Mouse (Mus musculus): Measurements from ENCODE around the gene Stard3. TPM values are rescaled to one million over a fixed set of nuclear protein-coding genes. Genes with fewer than 3 reads are reported as not detected.

Stard3 gene
- polyA plus RNA-seq, 1 experiment from 2014 or later = 45.5 TPM

GRCm38 (mm10) chr11:98417074-98417473, 58.9 kb downstream of the Stard3 start:
- no peak overlapping the region for H3K4me3 ChIP-seq
- no peaks in the 10 kb centered on the region for H3K9me3 ChIP-seq (replicated peaks)
- H3K27me3 ChIP-seq = peaks cover 20% of the 10 kb centered on the region; the same call in 1 of the 2 replicates
- no peaks in the 10 kb centered on the region for H3K36me3 ChIP-seq (ENCODE audit: poor library complexity, severe bottlenecking)
- no peak overlapping the region for H3K4me2 ChIP-seq
- ATAC-seq = no peak
- H3K9ac ChIP-seq = no peak overlapping the region
- 92% methylated on average over 1 of the region's 1 CpGs for WGBS
- peaks cover 23% of the 10 kb centered on the region for H3K4me1 ChIP-seq
- H3K27ac ChIP-seq = no peak overlapping the region

- Histone ChIP-seq H3K27me3 (peaks cover 13% of the 10 kb centered on the region; the same call in 1 of the 2 replicates), H3K4me2 (no peak overlapping the region), H3K36me3 (ENCODE audit: poor library complexity, severe bottlenecking) (no peaks in the 10 kb centered on the region), H3K4me3 (no peak overlapping the region), H3K4me1 (peaks cover 13% of the 10 kb centered on the region; the same call in 1 of the 2 replicates), H3K9me3 (replicated peaks) (no peaks in the 10 kb centered on the region), H3K9ac (no peak overlapping the region), H3K27ac (no peak overlapping the region)
- WGBS = 74% methylated on average over 6 of the region's 6 CpGs
- no peak for ATAC-seq
These were observed 60.1 kb downstream of the Stard3 start for GRCm38 (mm10) chr11:98418273-98418672.

- no peaks in the 10 kb centered on the region for H3K36me3 ChIP-seq (ENCODE audit: poor library complexity, severe bottlenecking)
- no peaks in the 10 kb centered on the region for H3K9me3 ChIP-seq (replicated peaks)
- peaks cover 8% of the 10 kb centered on the region; the same call in 1 of the 2 replicates for H3K27me3 ChIP-seq
- H3K9ac ChIP-seq = no peak overlapping the region
- ATAC-seq = no peak
- no peak overlapping the region for H3K27ac ChIP-seq
- H3K4me1 ChIP-seq = peaks cover 5% of the 10 kb centered on the region; the same call in 1 of the 2 replicates
- H3K4me3 ChIP-seq = no peak overlapping the region
- H3K4me2 ChIP-seq = no peak overlapping the region
- 88% methylated on average over 10 of the region's 10 CpGs for WGBS
These were observed 60.9 kb downstream of the Stard3 start for GRCm38 (mm10) chr11:98418939-98419547.

- no peaks in the 10 kb centered on the region for H3K4me1 ChIP-seq
- H3K4me2 ChIP-seq = no peak overlapping the region
- no peak for ATAC-seq
- 94% methylated on average over 7 of the region's 7 CpGs for WGBS
- peaks cover 26% of the 10 kb centered on the region; the same call in 1 of the 2 replicates for H3K36me3 ChIP-seq (ENCODE audit: poor library complexity, severe bottlenecking)
- no peak overlapping the region for H3K27ac ChIP-seq
- no peaks in the 10 kb centered on the region for H3K27me3 ChIP-seq
- no peaks in the 10 kb centered on the region for H3K9me3 ChIP-seq (replicated peaks)
- H3K9ac ChIP-seq = 0 out of 2 replicates have a peak overlapping the region, but pooled peaks have one; percentile 26
- no peak overlapping the region for H3K4me3 ChIP-seq
These were observed 68.4 kb downstream of the Stard3 start for GRCm38 (mm10) chr11:98426592-98426991.

GRCm38 (mm10) chr11:98428436-98428835, 70.3 kb downstream of the Stard3 start:
- Histone ChIP-seq H3K9ac (peak overlapping the region; percentile 34; the same call in 1 of the 2 replicates), H3K36me3 (ENCODE audit: poor library complexity, severe bottlenecking) (peaks cover 26% of the 10 kb centered on the region; the same call in 1 of the 2 replicates), H3K27me3 (no peaks in the 10 kb centered on the region), H3K4me1 (no peaks in the 10 kb centered on the region), H3K9me3 (replicated peaks) (no peaks in the 10 kb centered on the region), H3K4me2 (no peak overlapping the region), H3K4me3 (no peak overlapping the region), H3K27ac (no peak overlapping the region)
- no peak for ATAC-seq
- 80% methylated on average over 5 of the region's 5 CpGs for WGBS

Other genes with a start within 250 kb of the Stard3 start
- gene Fbxl20, start 208.0 kb upstream of the Stard3 start, polyA plus RNA-seq (2015; fragmentation: Nextera tagmentation; extraction: Ambion mirVana) = 31.8 and 32.9 TPM in 2 replicates
- gene Med1, start 165.1 kb upstream of the Stard3 start, polyA plus RNA-seq (2015; fragmentation: Nextera tagmentation; extraction: Ambion mirVana) = 77.5 and 78.3 TPM in 2 replicates
- gene Cdk12, start 155.3 kb upstream of the Stard3 start, polyA plus RNA-seq (2015; fragmentation: Nextera tagmentation; extraction: Ambion mirVana) = 17.7 and 19.0 TPM in 2 replicates
- gene Neurod2, start 28.7 kb upstream of the Stard3 start, polyA plus RNA-seq (2015; fragmentation: Nextera tagmentation; extraction: Ambion mirVana) = 45.4 and 72.1 TPM in 2 replicates
- gene Ppp1r1b, start 10.0 kb upstream of the Stard3 start, polyA plus RNA-seq (2015; fragmentation: Nextera tagmentation; extraction: Ambion mirVana) = 14.6 and 20.0 TPM in 2 replicates
- 0.18 and 0.19 TPM in 2 replicates for gene Tcap, start 25.4 kb downstream of the Stard3 start, polyA plus RNA-seq (2015; fragmentation: Nextera tagmentation; extraction: Ambion mirVana)
- 0.35 TPM in 1 of 2 replicates, not detected in the other for gene Pnmt, start 28.1 kb downstream of the Stard3 start, polyA plus RNA-seq (2015; fragmentation: Nextera tagmentation; extraction: Ambion mirVana)
- gene Pgap3, start 42.1 kb downstream of the Stard3 start, polyA plus RNA-seq (2015; fragmentation: Nextera tagmentation; extraction: Ambion mirVana) = 6.7 and 9.2 TPM in 2 replicates
- gene Erbb2, start 54.1 kb downstream of the Stard3 start, polyA plus RNA-seq (2015; fragmentation: Nextera tagmentation; extraction: Ambion mirVana) = 6.7 and 7.4 TPM in 2 replicates
- 208 and 237 TPM in 2 replicates for gene Mien1, start 80.6 kb downstream of the Stard3 start, polyA plus RNA-seq (2015; fragmentation: Nextera tagmentation; extraction: Ambion mirVana)
- 0.21 and 0.35 TPM in 2 replicates for gene Grb7, start 88.0 kb downstream of the Stard3 start, polyA plus RNA-seq (2015; fragmentation: Nextera tagmentation; extraction: Ambion mirVana)
- gene Ikzf3, start 187.7 kb downstream of the Stard3 start, polyA plus RNA-seq (2015; fragmentation: Nextera tagmentation; extraction: Ambion mirVana) = not detected in 2 replicates
- not detected in 2 replicates for gene Zpbp2, start 192.7 kb downstream of the Stard3 start, polyA plus RNA-seq (2015; fragmentation: Nextera tagmentation; extraction: Ambion mirVana)
- gene Ormdl3, start 229.0 kb downstream of the Stard3 start, polyA plus RNA-seq (2015; fragmentation: Nextera tagmentation; extraction: Ambion mirVana) = 77.3 and 88.0 TPM in 2 replicates
- not detected in 2 replicates for gene Lrrc3c, start 239.9 kb downstream of the Stard3 start, polyA plus RNA-seq (2015; fragmentation: Nextera tagmentation; extraction: Ambion mirVana)